Mouse (Mus musculus) kidney, adult 2 months (tissue): ENCODE results near the gene Peli2. TPM values are rescaled to one million over a fixed set of nuclear protein-coding genes. Genes with fewer than 3 reads are reported as not detected.

Experiments used
- DNase-seq: peaks from one replicate; pipeline ENCODE4 v3.0.0; 2021
- H3K27ac ChIP-seq: fragments of 200-500 bp; 2 replicates; pipeline ENCODE4 v1.5.1; 2012; ENCODE audit warnings: low read depth, low read length, control low read depth, inconsistent platforms; ENCODE audit not compliant: insufficient read depth
- H3K27me3 ChIP-seq: fragments of 200-500 bp; replicated peaks from 2 replicates; pipeline ENCODE4 v1.6.1; 2012; ENCODE audit warnings: mild to moderate bottlenecking, moderate library complexity, low read length, inconsistent platforms; ENCODE audit not compliant: control insufficient read depth, insufficient read depth
- H3K36me3 ChIP-seq: fragments of 200-500 bp; 2 replicates; pipeline ENCODE4 v1.6.1; 2012; ENCODE audit warnings: mild to moderate bottlenecking, moderate library complexity, low read length, inconsistent platforms; ENCODE audit not compliant: control insufficient read depth, insufficient read depth
- H3K4me1 ChIP-seq: fragments of 200-500 bp; 2 replicates; pipeline ENCODE4 v1.6.1; 2011; ENCODE audit warnings: low read length; ENCODE audit not compliant: control insufficient read depth, insufficient read depth
- H3K4me3 ChIP-seq: fragments of 200-500 bp; 2 replicates; pipeline ENCODE4 v1.5.1; 2011; ENCODE audit warnings: mild to moderate bottlenecking, low read depth, low read length, control low read depth; ENCODE audit not compliant: insufficient read depth
- CTCF ChIP-seq: fragments of 200-500 bp; conservative IDR thresholded peaks from 2 replicates; pipeline ENCODE4 v1.5.1; 2011; ENCODE audit warnings: low read depth, mild to moderate bottlenecking, control low read depth, low read length, moderate library complexity, mixed read lengths; ENCODE audit not compliant: insufficient read depth, insufficient read length
- POLR2A ChIP-seq: fragments of 200-500 bp; IDR thresholded peaks from one replicate; pipeline ENCODE4 v1.6.1; 2011; ENCODE audit warnings: low read depth, low read length, control low read depth
- WGBS: fragments of 180-500 bp; shearing (Covaris S2); methylation state at CpG from one replicate; pipeline ENCODE4 v1.1.7; 2018; 5-methylcytosine and 5-hydroxymethylcytosine counted together
- polyA plus RNA-seq: library from polyadenylated mRNA; depleted of rRNA; stranded (reverse); fragments of >200 nt; gene quantifications from 2 replicates; pipeline ENCODE4 v1.2.3, GENCODE M21; 2012

Peli2 gene
- polyA plus RNA-seq, 1 experiment, result 31.7 TPM

- no peak overlapping the region for H3K27ac ChIP-seq
- TF ChIP-seq POLR2A (no peak), CTCF (no peak)
- no peak overlapping the region for H3K4me3 ChIP-seq
- DNase-seq, result no peak
- H3K4me1 ChIP-seq, result peaks cover 18% of the 10 kb centered on the region
- WGBS, result 91% methylated on average over 9 of the region's 9 CpGs
- H3K27me3 ChIP-seq, result no peaks in the 10 kb centered on the region
- no peaks in the 10 kb centered on the region for H3K36me3 ChIP-seq
Observed at GRCm38 (mm10) chr14:48200291-48200690, 79.7 kb downstream of the Peli2 start.

- no peak for TF ChIP-seq CTCF
- TF ChIP-seq POLR2A, result no peak
- H3K27ac ChIP-seq, result no peak overlapping the region
- 73% methylated on average over 3 of the region's 3 CpGs for WGBS
- H3K4me1 ChIP-seq, result peaks cover 21% of the 10 kb centered on the region
- H3K4me3 ChIP-seq, result no peak overlapping the region
- H3K36me3 ChIP-seq, result no peaks in the 10 kb centered on the region
- DNase-seq, result no peak
- H3K27me3 ChIP-seq, result no peaks in the 10 kb centered on the region
Observed at GRCm38 (mm10) chr14:48200788-48201187, 80.2 kb downstream of the Peli2 start.

GRCm38 (mm10) chr14:48201403-48201802 is 80.8 kb downstream of the Peli2 start:
- no peaks in the 10 kb centered on the region for H3K36me3 ChIP-seq
- no peaks in the 10 kb centered on the region for H3K27me3 ChIP-seq
- H3K27ac ChIP-seq, result no peak overlapping the region
- TF ChIP-seq POLR2A, result no peak
- no peak for TF ChIP-seq CTCF
- WGBS, result 85% methylated on average over 8 of the region's 8 CpGs
- H3K4me1 ChIP-seq, result peaks cover 24% of the 10 kb centered on the region
- no peak for DNase-seq
- no peak overlapping the region for H3K4me3 ChIP-seq

GRCm38 (mm10) chr14:48202096-48203036 is 81.7 kb downstream of the Peli2 start:
- DNase-seq, result peak; percentile 27
- Histone ChIP-seq H3K36me3 (no peaks in the 10 kb centered on the region), H3K27me3 (no peaks in the 10 kb centered on the region), H3K4me3 (no peak overlapping the region), H3K27ac (no peak overlapping the region), H3K4me1 (peaks cover 27% of the 10 kb centered on the region)
- TF ChIP-seq POLR2A, result no peak
- TF ChIP-seq CTCF, result 0 out of 2 replicates have a peak, but pooled peaks have one; percentile 3
- WGBS, result 45% methylated on average over 17 of the region's 17 CpGs

- Histone ChIP-seq H3K4me3 (no peak overlapping the region), H3K4me1 (peaks cover 27% of the 10 kb centered on the region), H3K27me3 (no peaks in the 10 kb centered on the region), H3K36me3 (no peaks in the 10 kb centered on the region), H3K27ac (no peak overlapping the region)
- TF ChIP-seq POLR2A (no peak), CTCF (no peak)
- no peak for DNase-seq
- WGBS, result 69% methylated on average over 10 of the region's 10 CpGs
Observed at GRCm38 (mm10) chr14:48205044-48205443, 84.4 kb downstream of the Peli2 start.

GRCm38 (mm10) chr14:48205635-48206034 is 85.0 kb downstream of the Peli2 start:
- no peak overlapping the region for H3K4me3 ChIP-seq
- H3K27ac ChIP-seq, result peak overlapping the region; percentile 34; the same call in 1 of the 2 replicates
- DNase-seq, result peak; percentile 83
- TF ChIP-seq CTCF (no peak), POLR2A (no peak)
- peaks cover 27% of the 10 kb centered on the region for H3K4me1 ChIP-seq
- 36% methylated on average over 11 of the region's 11 CpGs for WGBS
- H3K27me3 ChIP-seq, result no peaks in the 10 kb centered on the region
- H3K36me3 ChIP-seq, result no peaks in the 10 kb centered on the region

GRCm38 (mm10) chr14:48207119-48207518 is 86.5 kb downstream of the Peli2 start:
- Histone ChIP-seq H3K36me3 (no peaks in the 10 kb centered on the region), H3K4me3 (no peak overlapping the region), H3K27ac (no peak overlapping the region), H3K27me3 (no peaks in the 10 kb centered on the region), H3K4me1 (peaks cover 23% of the 10 kb centered on the region)
- WGBS, result 57% methylated on average over 15 of the region's 15 CpGs
- peak; percentile 40 for DNase-seq
- no peak for TF ChIP-seq CTCF
- no peak for TF ChIP-seq POLR2A
